Mouse (Mus musculus) neural tube, embryonic 14.5 days (tissue): ENCODE data around the gene Atp1a1. TPM values are rescaled to one million over a fixed set of nuclear protein-coding genes. Genes with fewer than 3 reads are reported as not detected.

Source experiments
- ATAC-seq: fragments of 200-750 bp; cut with Nextera tagmentation; 2 replicates; pipeline ENCODE4 v1.8.0; 2017; ENCODE audit warnings: low read depth, mild to moderate bottlenecking, moderate TSS enrichment, moderate library complexity
- H3K27ac ChIP-seq: fragments of 300-500 bp; sonication (generic); 2 replicates; pipeline ENCODE4 v1.5.1; 2014; ENCODE audit warnings: low read depth, mild to moderate bottlenecking, control low read depth, low read length, moderate library complexity, mixed read lengths
- H3K27me3 ChIP-seq: fragments of 300-500 bp; sonication (generic); 2 replicates; pipeline ENCODE4 v1.6.1; 2014; ENCODE audit warnings: low read length; ENCODE audit not compliant: control insufficient read depth, insufficient read depth
- H3K36me3 ChIP-seq: fragments of 300-500 bp; sonication (generic); 2 replicates; pipeline ENCODE4 v1.6.1; 2014; ENCODE audit warnings: low read length, mixed read lengths; ENCODE audit not compliant: control insufficient read depth, insufficient read depth
- H3K4me1 ChIP-seq: fragments of 300-500 bp; sonication (generic); 2 replicates; pipeline ENCODE4 v1.6.1; 2014; ENCODE audit warnings: low read length; ENCODE audit not compliant: control insufficient read depth, insufficient read depth
- H3K4me2 ChIP-seq: fragments of 300-500 bp; sonication (generic); 2 replicates; pipeline ENCODE4 v1.6.1; 2014; ENCODE audit warnings: mild to moderate bottlenecking, low read depth, low read length, control low read depth
- H3K4me3 ChIP-seq: fragments of 300-500 bp; sonication (generic); 2 replicates; pipeline ENCODE4 v1.5.1; 2014; ENCODE audit warnings: low read depth, low read length, control low read depth, mixed read lengths
- H3K9ac ChIP-seq: fragments of 300-500 bp; sonication (generic); replicated peaks from 2 replicates; pipeline ENCODE4 v1.6.1; 2014; ENCODE audit warnings: low read depth, mild to moderate bottlenecking, control low read depth, low read length, mixed read lengths
- H3K9me3 ChIP-seq: fragments of 300-500 bp; sonication (generic); 2 replicates; pipeline ENCODE4 v1.6.1; 2016; ENCODE audit warnings: low read length; ENCODE audit not compliant: control insufficient read depth
- WGBS: fragments of 180-500 bp; shearing (Covaris S2); extraction: QIAGEN DNeasy Blood & Tissue Kit; methylation state at CpG from one replicate; pipeline ENCODE4 v1.1.7; 2014; 5-methylcytosine and 5-hydroxymethylcytosine counted together
- polyA plus RNA-seq: library from polyadenylated mRNA; unstranded; fragments of >200 nt; fragmentation: Nextera tagmentation; extraction: Ambion mirVana; gene quantifications from 2 replicates; pipeline ENCODE4 v1.2.1, GENCODE M21; 2014

Atp1a1 gene
- polyA plus RNA-seq, 1 experiment from 2014 or later: 105 TPM

- no peak for ATAC-seq
- 84% methylated on average over 6 of the region's 6 CpGs for WGBS
- Histone ChIP-seq H3K4me2 (no peak overlapping the region), H3K27ac (no peak overlapping the region), H3K9me3 (no peaks in the 10 kb centered on the region), H3K4me1 (0 out of 2 replicates have a peak, but pooled peaks cover 3% of the 10 kb centered on the region), H3K9ac (no peak overlapping the region), H3K27me3 (no peaks in the 10 kb centered on the region), H3K4me3 (no peak overlapping the region), H3K36me3 (peaks cover 8% of the 10 kb centered on the region)
Measured at GRCm38 (mm10) chr3:101570747-101571514, 33.6 kb downstream of the Atp1a1 start.

DNA sequence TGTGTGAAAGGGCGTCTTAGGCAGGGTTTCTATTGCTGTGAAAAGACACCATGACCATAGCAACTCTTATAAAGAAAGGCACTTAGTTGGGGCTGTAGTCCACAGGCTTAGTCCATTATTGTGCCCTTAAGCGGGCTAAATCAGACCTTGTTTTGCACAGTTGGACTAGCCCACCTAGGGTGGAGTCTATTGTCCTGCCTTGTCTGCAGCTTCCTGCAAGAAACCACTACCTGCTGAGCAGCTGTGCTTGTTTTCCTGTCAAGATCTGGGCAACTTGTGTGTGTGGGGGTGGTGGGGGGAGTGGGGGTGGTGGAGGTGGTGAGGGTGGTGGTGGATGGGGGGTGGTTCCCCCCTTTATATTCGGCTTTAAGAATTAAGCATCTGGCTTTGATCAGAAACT, 34.2 kb downstream of the Atp1a1 start:
- WGBS: 76% methylated on average over 3 of the region's 3 CpGs
- 0 out of 2 replicates have a peak, but pooled peaks cover 3% of the 10 kb centered on the region for H3K4me1 ChIP-seq

DNA sequence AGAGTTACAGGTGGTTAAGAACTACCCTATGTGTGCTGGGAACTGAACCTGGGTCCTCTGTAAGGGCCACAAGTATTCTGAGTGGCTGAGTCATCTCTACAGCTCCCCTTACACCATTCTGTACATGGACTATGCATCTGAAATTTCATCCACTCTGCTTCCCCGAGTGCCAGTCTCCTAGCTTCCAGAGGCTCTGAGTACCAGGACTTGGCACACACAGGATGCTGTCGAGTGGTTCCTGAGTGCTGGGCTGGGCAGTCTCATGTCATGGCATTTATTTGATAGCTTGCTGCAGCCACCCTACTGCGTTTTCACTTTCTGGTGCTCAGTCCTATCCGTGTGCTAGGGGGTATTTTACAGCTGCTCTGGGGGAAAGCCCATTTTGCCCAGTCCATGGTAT, 35.9 kb downstream of the Atp1a1 start:
- no peak for ATAC-seq
- Histone ChIP-seq H3K36me3 (no peaks in the 10 kb centered on the region), H3K4me3 (no peak overlapping the region), H3K4me2 (no peak overlapping the region), H3K4me1 (0 out of 2 replicates have a peak, but pooled peaks cover 3% of the 10 kb centered on the region), H3K9ac (no peak overlapping the region), H3K27me3 (no peaks in the 10 kb centered on the region), H3K27ac (no peak overlapping the region), H3K9me3 (no peaks in the 10 kb centered on the region)
- WGBS: 92% methylated on average over 4 of the region's 4 CpGs

More for the DNA sequence above, 34.2 kb downstream of the Atp1a1 start:
- Histone ChIP-seq H3K9ac (no peak overlapping the region), H3K4me3 (no peak overlapping the region), H3K9me3 (no peaks in the 10 kb centered on the region), H3K27me3 (no peaks in the 10 kb centered on the region), H3K36me3 (peaks cover 1% of the 10 kb centered on the region; the same call in 1 of the 2 replicates), H3K4me2 (no peak overlapping the region), H3K27ac (no peak overlapping the region)
- ATAC-seq: no peak

DNA sequence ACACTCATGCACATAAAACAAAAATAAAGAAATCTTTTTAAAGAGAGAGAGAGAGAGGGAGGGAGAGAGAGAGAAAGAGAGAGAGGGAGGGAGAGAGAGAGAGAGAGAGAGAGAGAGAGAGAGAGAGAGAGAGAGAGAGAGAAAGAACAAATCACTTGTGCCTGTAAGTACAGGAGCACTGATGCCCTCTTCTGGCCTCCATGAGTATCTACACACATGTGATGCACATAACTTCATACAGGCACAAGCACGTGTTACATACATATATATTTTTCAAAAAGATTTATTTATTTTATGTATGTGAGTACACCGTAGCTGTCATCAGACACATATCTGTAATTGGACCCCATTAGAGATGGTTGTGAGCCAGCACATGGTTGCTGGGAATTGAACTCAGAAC, 40.5 kb downstream of the Atp1a1 start:
- no peaks in the 10 kb centered on the region for H3K9me3 ChIP-seq
- no peak for ATAC-seq
- 97% methylated on average over 2 of the region's 2 CpGs for WGBS
- no peak overlapping the region for H3K9ac ChIP-seq
- peaks cover 9% of the 10 kb centered on the region; the same call in 1 of the 2 replicates for H3K4me1 ChIP-seq
- H3K27ac ChIP-seq: no peak overlapping the region
- no peak overlapping the region for H3K4me2 ChIP-seq
- H3K4me3 ChIP-seq: no peak overlapping the region
- H3K36me3 ChIP-seq: no peaks in the 10 kb centered on the region
- no peaks in the 10 kb centered on the region for H3K27me3 ChIP-seq

- H3K36me3 ChIP-seq: no peaks in the 10 kb centered on the region
- no peak overlapping the region for H3K4me2 ChIP-seq
- H3K9me3 ChIP-seq: no peaks in the 10 kb centered on the region
- H3K9ac ChIP-seq: no peak overlapping the region
- H3K4me1 ChIP-seq: peaks cover 9% of the 10 kb centered on the region; the same call in 1 of the 2 replicates
- H3K27me3 ChIP-seq: no peaks in the 10 kb centered on the region
- ATAC-seq: no peak
- no peak overlapping the region for H3K27ac ChIP-seq
- WGBS: 56% methylated on average over 10 of the region's 10 CpGs
- no peak overlapping the region for H3K4me3 ChIP-seq
Measured at GRCm38 (mm10) chr3:101562510-101563209, 41.8 kb downstream of the Atp1a1 start.

GRCm38 (mm10) chr3:101561948-101562347, 42.5 kb downstream of the Atp1a1 start:
- ATAC-seq: no peak
- Histone ChIP-seq H3K4me2 (no peak overlapping the region), H3K27ac (no peak overlapping the region), H3K36me3 (no peaks in the 10 kb centered on the region), H3K27me3 (no peaks in the 10 kb centered on the region), H3K9ac (no peak overlapping the region), H3K4me1 (peaks cover 9% of the 10 kb centered on the region; the same call in 1 of the 2 replicates), H3K9me3 (no peaks in the 10 kb centered on the region), H3K4me3 (no peak overlapping the region)
- 93% methylated on average over 5 of the region's 5 CpGs for WGBS

DNA sequence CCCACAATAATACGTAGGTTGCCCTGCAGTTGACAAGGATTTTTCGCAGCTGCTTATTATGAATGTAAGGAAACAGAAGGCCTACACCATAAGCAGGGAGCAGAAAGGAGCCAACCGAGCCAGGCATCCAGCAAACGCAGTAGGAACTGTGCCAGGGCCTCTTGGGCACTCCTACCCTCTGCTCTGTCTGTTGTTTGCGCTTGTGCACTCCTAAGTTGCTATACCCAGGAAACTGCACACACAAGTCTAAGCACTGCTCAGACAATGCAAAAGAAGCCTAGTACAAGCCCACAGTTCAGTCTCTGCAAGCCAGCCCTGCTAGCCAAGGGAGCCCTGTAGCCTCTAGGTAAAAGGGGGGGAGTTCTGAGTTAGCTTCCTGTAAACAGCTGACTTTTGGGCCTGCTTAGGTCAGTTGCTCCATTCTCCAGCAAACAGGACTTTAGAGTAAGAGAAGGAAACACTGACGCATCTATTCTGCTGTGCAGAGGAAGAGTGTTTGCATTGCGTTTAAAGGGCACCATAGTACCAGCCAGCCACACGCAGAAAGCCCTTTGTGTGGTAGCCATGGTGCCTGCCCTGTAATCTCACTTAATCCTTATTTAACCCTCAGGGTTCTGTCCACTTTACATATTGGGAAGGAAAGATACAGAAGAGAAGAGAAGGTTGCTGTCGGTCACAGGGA, 43.5 kb downstream of the Atp1a1 start:
- Histone ChIP-seq H3K9me3 (no peaks in the 10 kb centered on the region), H3K4me2 (no peak overlapping the region), H3K36me3 (no peaks in the 10 kb centered on the region), H3K4me3 (no peak overlapping the region), H3K27me3 (no peaks in the 10 kb centered on the region), H3K4me1 (peaks cover 9% of the 10 kb centered on the region; the same call in 1 of the 2 replicates), H3K9ac (no peak overlapping the region), H3K27ac (no peak overlapping the region)
- ATAC-seq: peak; percentile 51; the same call in 1 of the 2 replicates
- 47% methylated on average over 9 of the region's 9 CpGs for WGBS

- no peaks in the 10 kb centered on the region for H3K9me3 ChIP-seq
- no peaks in the 10 kb centered on the region for H3K36me3 ChIP-seq
- no peak for ATAC-seq
- no peak overlapping the region for H3K4me3 ChIP-seq
- H3K9ac ChIP-seq: no peak overlapping the region
- no peak overlapping the region for H3K4me2 ChIP-seq
- no peaks in the 10 kb centered on the region for H3K27me3 ChIP-seq
- H3K4me1 ChIP-seq: peaks cover 9% of the 10 kb centered on the region; the same call in 1 of the 2 replicates
- 91% methylated on average over 2 of the region's 2 CpGs for WGBS
- no peak overlapping the region for H3K27ac ChIP-seq
Measured at GRCm38 (mm10) chr3:101556712-101557111, 47.8 kb downstream of the Atp1a1 start.
